Mouse (Mus musculus) forebrain, embryonic 13.5 days (tissue): ENCODE measurements around the gene Prkce. TPM values are rescaled to one million over a fixed set of nuclear protein-coding genes. Genes with fewer than 3 reads are reported as not detected.

Experiments used
- ATAC-seq: fragments of 200-750 bp; cut with Nextera tagmentation; 2 replicates; pipeline ENCODE4 v1.8.0; 2017
- H3K27ac ChIP-seq: fragments of 300-500 bp; sonication (generic); 2 replicates; pipeline ENCODE4 v1.5.1; 2015; ENCODE audit warnings: inconsistent platforms, mild to moderate bottlenecking, moderate library complexity
- H3K27me3 ChIP-seq: fragments of 300-500 bp; sonication (generic); 2 replicates; pipeline ENCODE4 v1.6.1; 2015; ENCODE audit warnings: mild to moderate bottlenecking, inconsistent platforms
- H3K36me3 ChIP-seq: fragments of 300-500 bp; sonication (generic); 2 replicates; pipeline ENCODE4 v1.6.1; 2015; ENCODE audit warnings: mild to moderate bottlenecking, inconsistent platforms; ENCODE audit not compliant: poor library complexity, severe bottlenecking
- H3K4me1 ChIP-seq: fragments of 300-500 bp; sonication (generic); 2 replicates; pipeline ENCODE4 v1.6.1; 2015; ENCODE audit warnings: inconsistent platforms
- H3K4me2 ChIP-seq: fragments of 300-500 bp; sonication (generic); 2 replicates; pipeline ENCODE4 v1.6.1; 2015; ENCODE audit warnings: inconsistent platforms, mild to moderate bottlenecking, moderate library complexity
- H3K4me3 ChIP-seq: fragments of 300-500 bp; sonication (generic); 2 replicates; pipeline ENCODE4 v1.5.1; 2015; ENCODE audit warnings: mild to moderate bottlenecking, inconsistent platforms
- H3K9ac ChIP-seq: fragments of 300-500 bp; sonication (generic); 2 replicates; pipeline ENCODE4 v1.6.1; 2015; ENCODE audit warnings: mild to moderate bottlenecking, inconsistent platforms
- H3K9me3 ChIP-seq: fragments of 300-500 bp; sonication (generic); replicated peaks from 2 replicates; pipeline ENCODE4 v1.6.1; 2016; ENCODE audit warnings: inconsistent platforms
- WGBS: fragments of 180-500 bp; shearing (Covaris S2); methylation state at CpG from one replicate; pipeline ENCODE4 v1.1.7; 2015; 5-methylcytosine and 5-hydroxymethylcytosine counted together
- polyA plus RNA-seq: library from polyadenylated mRNA; unstranded; fragments of >200 nt; fragmentation: Nextera tagmentation; extraction: Ambion mirVana; gene quantifications from 2 replicates; pipeline ENCODE4 v1.2.1, GENCODE M21; 2015

Gene Prkce
- polyA plus RNA-seq, 1 experiment from 2014 or later, result 10.9 TPM

- H3K4me1 ChIP-seq, result no peaks in the 10 kb centered on the region
- no peak overlapping the region for H3K9ac ChIP-seq
- H3K27ac ChIP-seq, result no peak overlapping the region
- no peaks in the 10 kb centered on the region for H3K27me3 ChIP-seq
- no peak for ATAC-seq
- H3K36me3 ChIP-seq, result no peaks in the 10 kb centered on the region
- WGBS, result 82% methylated on average over 4 of the region's 4 CpGs
- H3K4me3 ChIP-seq, result no peak overlapping the region
- H3K4me2 ChIP-seq, result no peak overlapping the region
- no peaks in the 10 kb centered on the region for H3K9me3 ChIP-seq
These were observed 509.3 kb downstream of the Prkce start for GRCm38 (mm10) chr17:86676909-86677308.

- ATAC-seq, result no peak
- no peaks in the 10 kb centered on the region for H3K9me3 ChIP-seq
- H3K27me3 ChIP-seq, result no peaks in the 10 kb centered on the region
- H3K4me1 ChIP-seq, result no peaks in the 10 kb centered on the region
- no peak overlapping the region for H3K4me2 ChIP-seq
- no peaks in the 10 kb centered on the region for H3K36me3 ChIP-seq
- H3K4me3 ChIP-seq, result no peak overlapping the region
- no peak overlapping the region for H3K9ac ChIP-seq
- H3K27ac ChIP-seq, result no peak overlapping the region
- 94% methylated on average over 4 of the region's 4 CpGs for WGBS
These were observed 517.7 kb downstream of the Prkce start for GRCm38 (mm10) chr17:86685263-86685662.

GRCm38 (mm10) chr17:86687021-86687420 lies 519.4 kb downstream of the Prkce start:
- 84% methylated on average over 3 of the region's 3 CpGs for WGBS
- no peak overlapping the region for H3K9ac ChIP-seq
- H3K9me3 ChIP-seq, result no peaks in the 10 kb centered on the region
- no peak overlapping the region for H3K4me3 ChIP-seq
- no peak for ATAC-seq
- H3K27me3 ChIP-seq, result no peaks in the 10 kb centered on the region
- no peak overlapping the region for H3K4me2 ChIP-seq
- H3K36me3 ChIP-seq, result no peaks in the 10 kb centered on the region
- no peak overlapping the region for H3K27ac ChIP-seq
- no peaks in the 10 kb centered on the region for H3K4me1 ChIP-seq

GRCm38 (mm10) chr17:86690871-86691390 lies 523.3 kb downstream of the Prkce start:
- H3K27ac ChIP-seq, result no peak overlapping the region
- ATAC-seq, result no peak
- no peak overlapping the region for H3K4me2 ChIP-seq
- H3K4me3 ChIP-seq, result no peak overlapping the region
- no peaks in the 10 kb centered on the region for H3K4me1 ChIP-seq
- H3K9me3 ChIP-seq, result no peaks in the 10 kb centered on the region
- no peak overlapping the region for H3K9ac ChIP-seq
- H3K36me3 ChIP-seq, result no peaks in the 10 kb centered on the region
- 92% methylated on average over 2 of the region's 2 CpGs for WGBS
- no peaks in the 10 kb centered on the region for H3K27me3 ChIP-seq

GRCm38 (mm10) chr17:86697751-86698150 lies 530.2 kb downstream of the Prkce start:
- Histone ChIP-seq H3K4me2 (no peak overlapping the region), H3K9ac (no peak overlapping the region), H3K27ac (no peak overlapping the region), H3K4me3 (no peak overlapping the region), H3K9me3 (no peaks in the 10 kb centered on the region), H3K4me1 (no peaks in the 10 kb centered on the region), H3K27me3 (no peaks in the 10 kb centered on the region), H3K36me3 (no peaks in the 10 kb centered on the region)
- 85% methylated on average over 2 of the region's 2 CpGs for WGBS
- ATAC-seq, result no peak

- no peak overlapping the region for H3K9ac ChIP-seq
- H3K36me3 ChIP-seq, result no peaks in the 10 kb centered on the region
- no peaks in the 10 kb centered on the region for H3K9me3 ChIP-seq
- ATAC-seq, result no peak
- no peak overlapping the region for H3K27ac ChIP-seq
- no peak overlapping the region for H3K4me2 ChIP-seq
- no peak overlapping the region for H3K4me3 ChIP-seq
- 88% methylated on average over 4 of the region's 4 CpGs for WGBS
- no peaks in the 10 kb centered on the region for H3K27me3 ChIP-seq
- H3K4me1 ChIP-seq, result no peaks in the 10 kb centered on the region
These were observed 535.8 kb downstream of the Prkce start for GRCm38 (mm10) chr17:86703336-86703735.

- no peak overlapping the region for H3K9ac ChIP-seq
- WGBS, result 90% methylated on average over 3 of the region's 3 CpGs
- no peaks in the 10 kb centered on the region for H3K36me3 ChIP-seq
- no peak overlapping the region for H3K27ac ChIP-seq
- H3K4me3 ChIP-seq, result no peak overlapping the region
- no peaks in the 10 kb centered on the region for H3K4me1 ChIP-seq
- no peak overlapping the region for H3K4me2 ChIP-seq
- H3K9me3 ChIP-seq, result no peaks in the 10 kb centered on the region
- H3K27me3 ChIP-seq, result no peaks in the 10 kb centered on the region
- ATAC-seq, result no peak
These were observed 537.7 kb downstream of the Prkce start for GRCm38 (mm10) chr17:86705236-86705635.

- Histone ChIP-seq H3K36me3 (no peaks in the 10 kb centered on the region), H3K9me3 (no peaks in the 10 kb centered on the region), H3K27ac (no peak overlapping the region), H3K9ac (no peak overlapping the region), H3K4me3 (no peak overlapping the region), H3K4me1 (no peaks in the 10 kb centered on the region), H3K4me2 (no peak overlapping the region), H3K27me3 (no peaks in the 10 kb centered on the region)
- ATAC-seq, result no peak
- WGBS, result 83% methylated on average over 1 of the region's 1 CpGs
These were observed 538.9 kb downstream of the Prkce start for GRCm38 (mm10) chr17:86706467-86706866.

Other genes starting within 250 kb of the Prkce start
- gene Srbd1, start 22.6 kb upstream of the Prkce start, polyA plus RNA-seq, result 18.2 and 21.0 TPM in 2 replicates